Mouse (Mus musculus): ENCODE data around the gene Cpa4.

DNA sequence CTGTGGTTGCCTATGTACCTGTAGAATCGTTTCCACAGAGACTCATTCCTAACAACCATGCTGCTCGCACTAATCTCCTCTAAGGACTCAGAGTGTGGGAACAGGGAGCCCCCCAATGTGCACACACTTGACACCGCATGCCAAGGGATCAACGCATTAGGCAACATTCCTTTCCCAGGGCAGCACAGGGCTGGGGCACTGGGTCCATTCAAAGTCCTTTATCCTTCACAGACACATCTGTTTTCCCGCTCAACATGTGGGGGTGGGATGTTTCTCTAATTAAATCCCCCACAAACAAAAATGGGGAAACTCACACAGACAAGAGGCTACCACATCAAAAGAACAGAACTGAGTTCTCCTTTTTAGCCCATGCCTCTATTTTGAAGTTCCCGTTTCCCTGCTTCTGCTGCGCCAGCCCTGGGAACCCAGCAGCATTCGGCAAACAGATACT, 48.3 kb downstream of the Cpa4 start:
- TF ChIP-seq CTCF (IDR thresholded peaks at IDR 0.05; ENCODE audit: extremely low read depth, insufficient read depth, low read length) (no peak), POLR2A (IDR thresholded peaks at IDR 0.05; ENCODE audit: extremely low read depth, insufficient read depth, low read length) (no peak)
